Mouse (Mus musculus) gastrocnemius, postnatal 4 days (tissue): ENCODE data around the gene Olfr194. TPM values are rescaled to one million over a fixed set of nuclear protein-coding genes. Genes with fewer than 3 reads are reported as not detected.
"Not testable (repeated sequence)": the region's sequence is repeated elsewhere in the genome, so short reads cannot be mapped to it uniquely, and the experiment has no call there.

Source experiments
- DNase-seq, 2 experiments: peaks; one replicate each; pipeline ENCODE4 v3.0.0; 2021 to 2022; ENCODE audit warnings: low spot score in 2 of 2, mixed read lengths in 2 of 2
- long read RNA-seq, 2 experiments: library from polyadenylated mRNA; stranded (forward); transcript quantifications; one replicate each; pipeline ENCODE4 v2.0.0; 2021
- total RNA-seq, 2 experiments: library from RNA; stranded (reverse); gene quantifications; 2 replicates each; pipeline ENCODE4 v1.2.3; 2021

Olfr194 gene
- total RNA-seq = not detected
- long read RNA-seq, experiment 1 = 0 reads
- long read RNA-seq, experiment 2 = 0 reads

DNA sequence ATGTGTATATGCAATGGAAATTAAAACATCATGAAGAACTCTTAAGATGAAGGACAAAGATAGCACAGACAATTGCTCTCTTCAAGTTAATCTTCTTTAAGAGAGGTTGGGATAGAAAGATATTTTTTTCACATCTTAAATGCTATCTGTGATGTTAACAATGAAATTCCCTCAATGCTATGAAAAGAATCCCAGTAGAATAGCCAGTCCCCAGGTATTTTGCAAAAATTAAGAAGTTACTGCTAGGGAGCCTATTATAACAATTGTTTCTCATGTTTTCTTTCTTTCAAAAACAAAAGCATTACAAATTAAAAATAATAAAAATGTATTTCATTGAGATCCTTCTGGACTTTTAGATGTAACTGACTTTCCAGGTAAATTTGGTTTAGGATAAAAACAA, at the start of gene Olfr194:
Olfr194 (minus strand) TSS at position 101 of the 400 bp plus-strand sequence.
- DNase-seq = no peak

DNA sequence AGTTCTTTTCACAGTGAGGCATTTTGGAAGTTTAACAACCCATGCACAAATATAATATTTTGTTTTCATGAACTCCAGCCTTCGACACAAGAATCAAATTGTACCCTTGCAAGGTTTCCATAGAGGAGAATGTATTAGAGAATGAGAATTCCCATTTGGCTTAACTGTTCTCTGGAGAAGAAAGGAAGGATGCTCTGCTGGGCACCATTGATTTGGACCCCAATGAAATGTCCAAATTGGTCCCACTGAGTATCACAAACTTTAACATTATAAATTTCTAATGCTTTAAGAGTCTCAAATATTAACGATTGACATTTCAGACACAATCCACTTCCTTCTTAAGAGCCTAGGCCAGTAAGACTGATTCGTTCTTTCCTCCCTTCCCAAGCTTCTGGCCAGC, 49.5 kb upstream of the Olfr194 start, which contains the start of gene Olfr196:
Olfr196 (minus strand) TSS at position 101 of the 400 bp plus-strand sequence.
- no peak for DNase-seq

DNA sequence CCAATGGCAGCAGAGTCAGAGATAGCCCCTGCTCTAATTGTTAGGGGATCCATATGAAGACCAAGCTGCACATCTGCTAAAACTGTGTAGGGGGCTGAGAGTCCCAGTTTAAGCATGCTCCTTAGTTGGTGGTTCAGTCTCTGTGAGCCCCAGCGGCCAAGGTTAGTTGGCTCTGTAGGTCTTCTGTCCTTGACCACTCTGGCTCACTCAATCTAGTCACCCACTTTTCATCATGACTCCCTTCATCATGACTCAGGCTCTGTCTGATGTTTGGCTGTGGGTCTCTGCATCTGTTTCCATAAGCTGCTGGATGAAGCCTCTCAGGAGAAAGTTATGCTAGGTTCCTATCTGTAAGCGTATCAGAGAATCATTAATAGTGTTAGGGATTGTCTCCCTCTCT, 31.1 kb upstream of the Olfr194 start:
- DNase-seq = no peak

DNA sequence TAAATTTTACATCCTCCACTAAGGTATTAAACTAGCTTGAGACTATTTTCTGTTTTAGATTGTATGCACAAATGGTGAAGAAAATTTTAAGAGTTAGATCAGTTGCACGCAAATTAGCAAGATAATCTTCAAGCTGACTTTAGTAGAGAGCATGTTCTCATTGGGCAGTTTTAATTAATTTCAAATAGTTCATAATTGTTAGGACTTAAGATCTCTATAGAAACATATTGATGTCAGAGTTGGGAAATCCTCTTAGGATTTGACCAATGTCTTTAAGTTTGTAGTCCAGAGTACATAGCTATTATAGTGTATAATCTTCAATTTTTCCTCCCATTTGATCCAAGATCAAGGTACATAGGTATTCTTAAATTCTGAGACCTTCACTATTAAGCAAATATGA, 25.9 kb upstream of the Olfr194 start, which contains the start of gene Olfr195:
Olfr195 (plus strand) TSS at position 301 of the 400 bp plus-strand sequence.
- DNase-seq = no peak

DNA sequence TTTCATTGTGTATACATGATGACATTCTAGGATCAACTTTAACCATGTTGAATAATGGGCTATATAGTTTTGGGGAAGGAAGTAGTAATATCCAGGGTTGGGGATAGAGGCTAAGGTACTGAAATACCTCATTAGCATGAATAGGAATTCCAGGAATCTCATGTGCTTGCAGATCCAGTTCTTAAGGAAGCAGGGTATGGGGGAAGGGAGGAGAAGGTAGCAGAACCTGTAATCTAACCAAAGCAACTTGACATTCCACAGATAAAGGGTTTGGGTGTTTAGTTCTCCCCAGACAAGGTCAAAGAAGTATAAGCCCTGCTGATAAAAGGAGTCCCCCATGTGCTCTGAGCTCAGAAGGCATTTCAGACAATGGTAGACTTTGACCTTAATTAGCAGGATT, 20.2 kb upstream of the Olfr194 start:
- no peak for DNase-seq

DNA sequence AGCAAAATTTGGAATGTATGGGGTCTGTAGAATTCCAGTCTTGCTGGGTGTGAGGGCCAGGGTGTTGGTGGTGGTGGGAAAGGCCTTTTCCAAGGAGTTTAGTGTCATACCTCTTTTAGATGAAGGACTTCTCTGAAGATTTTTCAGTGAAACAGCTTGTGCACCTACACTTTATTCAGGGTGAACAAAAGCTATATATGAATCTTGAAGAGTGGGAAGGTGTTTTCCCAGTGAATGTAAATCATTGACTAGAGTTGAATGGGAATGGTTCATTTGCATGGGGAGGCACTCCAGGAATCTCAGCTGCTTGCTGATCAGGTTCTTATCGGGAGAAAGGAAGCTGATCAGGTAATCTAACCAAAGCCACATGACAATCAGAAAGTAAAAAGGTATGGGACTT, 9.9 kb upstream of the Olfr194 start:
- DNase-seq = no peak

DNA sequence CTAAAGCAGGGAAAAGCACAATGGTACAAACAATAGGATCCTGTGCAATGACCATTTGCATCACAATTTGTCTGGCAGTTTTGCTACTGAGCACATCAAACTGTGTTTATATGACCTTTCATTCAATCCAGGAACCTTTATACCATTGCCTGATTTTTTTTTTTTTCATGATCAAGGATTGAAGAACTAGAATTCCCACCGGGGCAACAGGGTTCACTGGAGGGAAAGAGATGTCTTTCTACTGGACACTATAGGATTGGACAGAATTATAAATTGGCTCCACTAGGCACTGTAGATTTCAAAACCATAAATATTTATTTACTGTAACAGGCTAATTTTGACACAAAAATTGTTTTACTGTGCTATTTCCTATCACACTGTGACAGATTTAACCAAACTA, 9.1 kb downstream of the Olfr194 start, which contains the start of gene Olfr193:
Olfr193 (minus strand) TSS at position 101 of the 400 bp plus-strand sequence.
- DNase-seq = no peak

DNA sequence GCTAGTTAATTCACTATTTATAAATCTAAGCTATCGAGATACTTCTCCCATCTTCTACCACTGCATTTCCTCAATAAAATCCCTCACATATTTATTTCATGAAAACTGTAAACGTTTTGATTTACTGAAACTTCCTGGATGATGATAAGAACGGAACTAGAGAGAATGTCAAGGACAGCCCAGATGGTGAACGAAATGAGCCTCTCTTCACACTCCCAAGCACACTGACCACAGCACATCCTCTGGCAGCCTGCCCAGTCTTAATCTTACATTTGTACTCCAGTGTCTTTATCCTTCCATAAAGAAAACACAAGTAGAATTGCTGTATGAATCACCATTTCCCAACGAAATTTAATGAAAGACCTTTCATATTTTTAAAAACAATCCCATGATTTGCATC, 12.3 kb downstream of the Olfr194 start:
- not testable (repeated sequence) for DNase-seq

DNA sequence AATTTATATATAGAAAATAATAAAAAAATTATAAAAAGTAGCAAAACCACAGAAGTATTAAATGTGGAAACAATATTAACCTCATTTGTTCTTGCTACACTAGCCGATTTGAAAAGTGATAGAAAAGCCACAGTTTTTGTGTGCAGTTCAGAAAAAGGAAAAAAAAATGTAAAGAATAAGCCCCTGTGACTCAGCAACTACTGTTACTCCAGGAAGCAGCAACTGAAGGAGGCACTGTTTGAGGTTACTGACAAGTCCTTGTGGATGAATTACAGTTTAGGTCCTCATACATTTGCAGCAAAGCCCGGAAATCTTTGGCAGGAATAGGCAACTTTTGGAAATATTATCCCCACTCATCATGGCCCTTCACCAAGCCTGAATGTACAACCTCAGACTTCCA, 15.6 kb downstream of the Olfr194 start:
- DNase-seq = no peak

DNA sequence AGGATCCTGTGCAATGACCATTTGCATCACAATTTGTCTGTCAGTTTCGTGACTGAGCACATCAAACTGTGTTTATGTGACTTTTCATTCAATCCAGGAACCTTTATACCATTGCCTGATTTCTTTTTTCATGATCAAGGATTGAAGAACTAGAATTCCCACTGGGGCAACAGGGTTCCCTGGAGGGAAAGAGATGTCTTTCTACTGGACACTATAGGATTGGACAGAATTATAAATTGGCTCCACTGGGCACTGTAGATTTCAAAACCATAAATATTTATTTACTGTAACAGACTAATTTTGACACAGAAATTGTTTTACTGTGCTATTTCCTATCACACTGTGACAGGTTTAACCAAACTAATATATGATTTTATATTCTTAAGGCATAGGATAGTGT, 31.1 kb downstream of the Olfr194 start, which contains the start of gene Olfr191:
Olfr191 (minus strand) TSS at position 101 of the 400 bp plus-strand sequence.
- not testable (repeated sequence) for DNase-seq

DNA sequence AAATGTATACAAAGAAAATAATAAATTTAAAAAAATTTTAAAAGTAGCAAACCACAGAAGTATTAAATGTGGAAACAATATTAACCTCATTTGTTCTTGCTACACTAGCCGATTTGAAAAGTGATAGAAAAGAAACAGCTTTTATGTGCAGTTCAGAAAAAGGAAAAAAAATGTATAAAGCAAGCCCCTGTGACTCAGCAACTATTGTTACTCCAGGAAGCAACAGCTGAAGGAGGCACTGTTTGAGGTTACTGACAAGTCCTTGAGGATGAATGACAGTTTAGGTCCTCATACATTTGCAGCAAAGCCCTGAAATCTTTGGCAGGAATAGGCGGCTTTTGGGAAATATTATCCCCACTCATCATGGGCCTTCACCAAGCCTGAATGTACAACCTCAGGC, 39.8 kb downstream of the Olfr194 start:
- DNase-seq = not testable (repeated sequence)

DNA sequence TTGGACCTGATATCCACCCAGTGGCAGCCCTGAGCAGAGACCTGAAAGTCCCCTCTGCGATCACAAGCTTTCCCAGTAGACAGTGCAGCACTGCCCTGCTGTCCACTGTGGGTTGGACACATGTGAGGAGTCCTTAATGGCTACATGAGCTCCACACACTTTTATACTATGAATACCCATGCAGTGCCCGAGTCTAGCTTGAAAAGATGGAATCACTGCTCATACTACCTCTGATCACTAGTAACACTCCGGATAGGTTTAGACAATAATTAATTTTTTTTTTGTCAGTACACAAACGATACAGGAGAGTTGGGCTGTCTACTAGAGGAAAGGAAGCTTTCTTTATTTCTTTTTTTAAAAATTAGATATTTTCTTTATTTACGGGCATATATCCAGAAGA, 43.0 kb downstream of the Olfr194 start, which contains the start of gene Olfr190:
Olfr190 (minus strand) TSS at position 101 of the 400 bp plus-strand sequence.
- DNase-seq = no peak

DNA sequence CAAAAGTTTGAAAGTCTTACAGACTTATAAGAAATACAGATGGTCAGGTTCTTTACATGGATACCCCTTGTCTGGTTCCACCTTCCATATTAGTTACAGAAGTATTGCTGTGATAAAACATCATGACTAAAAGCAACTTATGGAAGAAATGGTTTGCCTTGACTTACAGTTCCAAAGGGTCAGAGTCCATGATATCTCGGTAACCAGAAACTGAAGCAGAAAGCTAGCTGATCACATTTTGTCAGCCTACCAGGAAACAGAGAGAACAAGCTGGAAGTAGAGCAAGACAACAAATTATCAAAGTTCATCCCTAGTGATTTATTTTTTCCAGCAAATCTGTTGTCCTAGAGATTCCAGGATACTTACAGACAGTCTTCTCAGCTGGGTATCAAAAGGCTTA, 47.3 kb downstream of the Olfr194 start:
- no peak for DNase-seq

DNA sequence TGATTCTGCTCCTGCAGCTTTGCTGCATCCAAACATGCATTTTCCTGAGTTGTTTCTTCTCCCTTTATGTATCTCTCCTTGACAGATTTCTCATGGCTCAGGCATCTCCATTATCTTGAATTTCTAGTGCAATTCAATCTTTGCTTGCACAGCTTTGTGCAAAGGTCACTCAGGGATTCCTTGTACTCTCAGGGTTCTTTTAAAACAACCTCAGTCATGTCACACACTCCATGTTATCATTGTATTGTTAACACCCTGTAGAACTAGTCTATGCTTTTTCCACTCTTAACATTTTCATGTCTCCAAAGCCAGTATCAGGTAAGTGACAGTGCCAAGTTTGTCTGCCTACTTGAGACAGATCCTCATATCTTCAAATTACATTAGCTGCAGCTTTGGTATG, 49.1 kb downstream of the Olfr194 start:
- DNase-seq = no peak

Other genes starting within 250 kb of the Olfr194 start
- gene Olfr177, start 246.3 kb downstream of the Olfr194 start, total RNA-seq = not detected
- not detected for gene Olfr178, start 229.0 kb downstream of the Olfr194 start, total RNA-seq
- not detected for gene Olfr181, start 192.3 kb downstream of the Olfr194 start, total RNA-seq
- not detected for gene Olfr180, start 191.7 kb downstream of the Olfr194 start, total RNA-seq
- gene Olfr183, start 125.7 kb downstream of the Olfr194 start, total RNA-seq = not detected
- not detected for gene Olfr186, start 90.8 kb downstream of the Olfr194 start, total RNA-seq
- gene Olfr187, start 81.3 kb downstream of the Olfr194 start, total RNA-seq = not detected
- gene Olfr190, start 43.1 kb downstream of the Olfr194 start, total RNA-seq = not detected
- gene Olfr191, start 31.2 kb downstream of the Olfr194 start, total RNA-seq = not detected
- gene Olfr193, start 9.2 kb downstream of the Olfr194 start, total RNA-seq = not detected
- not detected for gene Olfr195, start 26.0 kb upstream of the Olfr194 start, total RNA-seq
- not detected for gene Olfr196, start 49.4 kb upstream of the Olfr194 start, total RNA-seq
- gene Olfr198, start 82.5 kb upstream of the Olfr194 start, total RNA-seq = not detected
- gene Olfr199, start 98.7 kb upstream of the Olfr194 start, total RNA-seq = not detected
- not detected for gene Olfr201, start 151.6 kb upstream of the Olfr194 start, total RNA-seq
- not detected for gene Olfr202, start 165.7 kb upstream of the Olfr194 start, total RNA-seq
- not detected for gene Olfr203, start 177.8 kb upstream of the Olfr194 start, total RNA-seq
- not detected for gene Olfr204, start 197.2 kb upstream of the Olfr194 start, total RNA-seq
- gene Olfr205, start 210.1 kb upstream of the Olfr194 start, total RNA-seq = not detected
- not detected for gene Olfr206, start 228.2 kb upstream of the Olfr194 start, total RNA-seq
- not detected for gene Olfr209, start 242.9 kb upstream of the Olfr194 start, total RNA-seq